Mouse (Mus musculus): ENCODE results near the gene Ndufa6.
A peak's percentile ranks its signal among the peaks of the same experiment; 100 is the strongest.

The Ndufa6 gene

GRCm38 (mm10) chr15:82340414-82341035 lies 13.6 kb downstream of the Ndufa6 start:
- no peak for DNase-seq

- DNase-seq = no peak
Measured at GRCm38 (mm10) chr15:82339634-82340254, 14.4 kb downstream of the Ndufa6 start.

GRCm38 (mm10) chr15:82339150-82339549 lies 15.0 kb downstream of the Ndufa6 start:
- no peak for DNase-seq

DNA sequence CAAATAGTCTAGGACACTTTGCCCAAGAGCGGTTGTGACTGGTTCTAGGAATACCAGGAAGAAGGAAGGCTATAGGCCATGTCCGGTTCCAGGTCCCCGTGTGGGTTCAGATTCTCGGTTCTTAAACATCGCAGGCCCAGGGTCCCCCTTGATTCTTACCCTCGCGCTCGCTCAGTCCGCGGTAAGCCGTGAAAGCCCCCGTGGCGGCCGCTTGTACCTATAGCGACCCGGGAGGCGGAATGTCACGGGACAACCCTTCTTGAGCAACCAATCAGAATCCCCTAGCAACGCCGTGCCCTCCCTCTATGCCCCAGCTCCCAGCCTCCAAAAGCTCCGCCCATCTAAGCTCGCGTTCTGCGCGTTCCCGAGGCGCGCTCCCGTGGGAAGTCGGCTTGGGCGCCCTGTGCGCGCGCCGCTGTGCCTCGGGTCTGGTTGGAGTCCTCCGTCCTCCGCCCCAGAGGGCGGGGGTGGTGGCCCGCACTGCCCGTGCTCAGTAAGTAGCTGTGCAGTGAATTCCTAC lies 15.5 kb downstream of the Ndufa6 start, which contains the start of the genes Naga, Pheta2 and Smdt1:
Gene Naga (minus strand): TSS at position 333 of the 520 bp plus-strand sequence.
Gene Pheta2 (plus strand): TSS at position 350 of the 520 bp plus-strand sequence.
Gene Smdt1 (plus strand): TSS at position 367 of the 520 bp plus-strand sequence.
- peak; percentile 95 for DNase-seq

DNA sequence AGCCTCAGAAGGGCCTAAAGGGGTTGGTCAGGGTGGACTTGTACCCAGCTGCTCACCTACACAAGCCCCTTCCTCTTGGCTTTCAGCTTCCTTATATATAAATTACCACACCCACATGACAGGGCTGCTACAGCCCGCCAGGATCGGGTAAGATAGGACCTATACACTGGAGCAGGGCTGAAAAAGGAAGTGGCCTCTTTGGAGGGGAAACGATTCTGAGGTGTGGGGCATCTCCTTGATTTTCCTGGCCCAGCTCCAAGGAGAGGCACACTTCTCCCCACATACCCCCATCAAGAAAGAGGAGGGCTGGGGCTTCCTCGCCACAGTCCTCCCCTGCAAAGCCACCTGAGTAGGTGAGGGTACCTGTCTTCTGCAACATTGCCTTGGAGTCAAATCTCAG lies 16.2 kb downstream of the Ndufa6 start:
- no peak for DNase-seq

DNA sequence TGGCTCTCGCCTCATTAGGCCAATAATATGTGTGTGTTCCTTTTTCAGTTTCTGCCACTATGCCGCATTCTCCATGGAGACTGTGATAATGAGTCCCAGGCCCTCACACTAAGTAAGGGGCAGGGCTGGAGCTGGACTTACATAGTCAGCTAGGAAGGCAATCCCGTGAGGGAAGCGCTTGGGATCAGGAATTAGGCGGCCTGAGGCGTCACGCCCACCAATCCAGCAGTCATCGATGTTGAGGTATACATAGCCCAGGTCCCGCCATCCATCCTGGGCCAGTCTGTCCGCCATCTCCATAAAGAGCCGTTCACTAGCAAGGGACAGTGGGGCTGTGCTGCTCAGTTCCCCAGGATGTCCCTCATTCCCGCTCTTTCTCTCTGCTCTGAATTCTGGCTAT lies 17.5 kb downstream of the Ndufa6 start:
- no peak for DNase-seq

GRCm38 (mm10) chr15:82335194-82335593 lies 18.9 kb downstream of the Ndufa6 start:
- no peak for DNase-seq

- no peak for DNase-seq
Measured at GRCm38 (mm10) chr15:82325382-82325781, 28.7 kb downstream of the Ndufa6 start.

GRCm38 (mm10) chr15:82322195-82322594 lies 31.9 kb downstream of the Ndufa6 start:
- DNase-seq = no peak

- no peak for DNase-seq
Measured at GRCm38 (mm10) chr15:82319613-82320012, 34.5 kb downstream of the Ndufa6 start.

DNA sequence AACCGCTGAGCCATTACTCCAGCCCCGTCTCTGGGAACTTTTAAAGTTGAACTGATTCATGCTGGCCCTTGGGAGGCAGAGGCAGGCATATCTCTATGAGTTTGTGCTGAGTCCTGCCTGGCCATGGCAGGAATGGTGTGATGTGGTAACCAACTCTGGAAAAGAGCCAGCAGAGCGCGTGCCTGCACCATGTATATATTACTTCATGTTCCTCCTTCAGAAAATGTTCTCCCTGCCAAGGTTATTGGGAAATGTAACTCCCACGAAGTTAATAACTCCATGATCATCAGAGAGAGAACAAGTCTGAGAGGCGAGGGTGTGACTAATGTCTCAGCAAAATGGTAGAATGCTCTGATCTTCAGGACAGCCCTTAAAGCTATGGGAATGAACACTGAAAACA lies 36.3 kb downstream of the Ndufa6 start:
- DNase-seq = no peak

GRCm38 (mm10) chr15:82308416-82308815 lies 45.7 kb downstream of the Ndufa6 start:
- no peak for DNase-seq

- no peak for DNase-seq
Measured at GRCm38 (mm10) chr15:82307107-82307506, 47.0 kb downstream of the Ndufa6 start.

Data from right cerebral cortex, postnatal 4 days (tissue).